Mouse (Mus musculus) intestine, embryonic 16.5 days (tissue): ENCODE results near the gene Amot. TPM values are rescaled to one million over a fixed set of nuclear protein-coding genes. Genes with fewer than 3 reads are reported as not detected.
A peak's percentile ranks its signal among the peaks of the same experiment; 100 is the strongest.

Experiments
- ATAC-seq: fragments of 200-750 bp; cut with Nextera tagmentation; 2 replicates; pipeline ENCODE4 v1.8.0; 2017; ENCODE audit warnings: moderate TSS enrichment, moderate library complexity
- H3K27ac ChIP-seq: fragments of 300-500 bp; sonication (generic); 2 replicates; pipeline ENCODE4 v1.5.1; 2014; ENCODE audit warnings: mild to moderate bottlenecking, low read length
- H3K27me3 ChIP-seq: fragments of 300-500 bp; sonication (generic); replicated peaks from 2 replicates; pipeline ENCODE4 v1.6.1; 2014; ENCODE audit warnings: low read length, control low read depth, mixed read lengths; ENCODE audit not compliant: control insufficient read depth, insufficient read depth
- H3K36me3 ChIP-seq: fragments of 300-500 bp; sonication (generic); 2 replicates; pipeline ENCODE4 v1.6.1; 2014; ENCODE audit warnings: low read length, control low read depth; ENCODE audit not compliant: control insufficient read depth, insufficient read depth
- H3K4me1 ChIP-seq: fragments of 300-500 bp; sonication (generic); 2 replicates; pipeline ENCODE4 v1.6.1; 2014; ENCODE audit warnings: low read length, control low read depth, mixed read lengths; ENCODE audit not compliant: control insufficient read depth, insufficient read depth
- H3K4me2 ChIP-seq: fragments of 300-500 bp; sonication (generic); 2 replicates; pipeline ENCODE4 v1.6.1; 2014; ENCODE audit warnings: low read depth, low read length, control low read depth
- H3K4me3 ChIP-seq: fragments of 300-500 bp; sonication (generic); 2 replicates; pipeline ENCODE4 v1.5.1; 2014; ENCODE audit warnings: mild to moderate bottlenecking, low read length
- H3K9ac ChIP-seq: fragments of 300-500 bp; sonication (generic); 2 replicates; pipeline ENCODE4 v1.6.1; 2014; ENCODE audit warnings: low read depth, low read length
- H3K9me3 ChIP-seq: fragments of 300-500 bp; sonication (generic); 2 replicates; pipeline ENCODE4 v1.6.1; 2016; ENCODE audit warnings: low read length, control low read depth; ENCODE audit not compliant: control insufficient read depth
- WGBS: fragments of 180-500 bp; shearing (Covaris S2); extraction: QIAGEN DNeasy Blood & Tissue Kit; methylation state at CpG from one replicate; pipeline ENCODE4 v1.1.7; 2014; 5-methylcytosine and 5-hydroxymethylcytosine counted together
- polyA plus RNA-seq: library from polyadenylated mRNA; unstranded; fragments of >200 nt; fragmentation: Nextera tagmentation; extraction: Ambion mirVana; gene quantifications from 2 replicates; pipeline ENCODE4 v1.2.1, GENCODE M21; 2015

Gene Amot
- polyA plus RNA-seq, 1 experiment from 2014 or later: 14.2 TPM

DNA sequence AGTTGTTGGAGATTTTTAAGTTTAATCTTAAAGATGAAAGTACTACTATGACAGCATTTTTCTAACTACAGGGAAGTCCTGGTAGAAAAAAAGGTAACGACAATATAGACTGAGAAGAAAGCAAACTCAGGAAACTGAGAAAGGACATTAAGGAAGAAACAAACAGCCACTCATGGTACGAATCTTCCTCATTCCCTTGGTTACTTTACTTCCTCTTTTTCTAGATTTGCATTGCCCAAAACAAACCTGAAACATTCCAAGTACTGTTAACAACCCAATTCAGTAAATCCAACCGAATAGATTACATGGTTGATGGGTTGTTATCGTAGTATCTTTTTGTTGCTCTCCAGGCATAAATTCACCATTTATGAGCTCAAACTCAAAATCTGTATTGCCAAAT lies 48.7 kb downstream of the Amot start:
- no peaks in the 10 kb centered on the region for H3K36me3 ChIP-seq
- no peaks in the 10 kb centered on the region for H3K27me3 ChIP-seq
- H3K4me2 ChIP-seq: no peak overlapping the region
- H3K4me3 ChIP-seq: no peak overlapping the region
- H3K9me3 ChIP-seq: no peaks in the 10 kb centered on the region
- H3K4me1 ChIP-seq: no peaks in the 10 kb centered on the region; the same call in 1 of the 2 replicates
- WGBS: 79% methylated on average over 4 of the region's 4 CpGs
- no peak overlapping the region for H3K9ac ChIP-seq
- no peak for ATAC-seq
- no peak overlapping the region for H3K27ac ChIP-seq

DNA sequence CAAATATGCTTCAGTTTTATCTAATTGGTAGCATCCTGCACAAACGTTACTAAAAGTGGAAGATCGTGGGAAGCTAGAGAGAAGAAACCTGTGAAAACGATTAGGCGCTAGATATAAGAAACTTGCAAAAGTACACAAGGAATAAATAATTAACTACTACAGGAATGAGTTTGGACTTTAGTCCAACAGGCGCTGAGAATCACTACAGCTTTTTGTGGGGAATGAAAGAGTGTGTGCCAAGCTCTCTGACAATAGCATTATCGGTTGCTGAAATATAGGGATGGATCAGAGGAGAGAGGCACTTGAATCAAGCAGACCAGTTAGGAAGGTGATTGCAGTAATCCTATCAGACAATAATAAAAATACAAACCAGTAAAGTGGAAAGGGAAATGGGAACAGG lies 49.4 kb downstream of the Amot start:
- Histone ChIP-seq H3K9ac (no peak overlapping the region), H3K4me1 (no peaks in the 10 kb centered on the region; the same call in 1 of the 2 replicates), H3K4me2 (0 out of 2 replicates have a peak overlapping the region, but pooled peaks have one; percentile 12), H3K27me3 (no peaks in the 10 kb centered on the region), H3K9me3 (no peaks in the 10 kb centered on the region), H3K27ac (0 out of 2 replicates have a peak overlapping the region, but pooled peaks have one; percentile 23), H3K4me3 (no peak overlapping the region), H3K36me3 (no peaks in the 10 kb centered on the region)
- ATAC-seq: peak; percentile 90
- WGBS: 74% methylated on average over 6 of the region's 6 CpGs

DNA sequence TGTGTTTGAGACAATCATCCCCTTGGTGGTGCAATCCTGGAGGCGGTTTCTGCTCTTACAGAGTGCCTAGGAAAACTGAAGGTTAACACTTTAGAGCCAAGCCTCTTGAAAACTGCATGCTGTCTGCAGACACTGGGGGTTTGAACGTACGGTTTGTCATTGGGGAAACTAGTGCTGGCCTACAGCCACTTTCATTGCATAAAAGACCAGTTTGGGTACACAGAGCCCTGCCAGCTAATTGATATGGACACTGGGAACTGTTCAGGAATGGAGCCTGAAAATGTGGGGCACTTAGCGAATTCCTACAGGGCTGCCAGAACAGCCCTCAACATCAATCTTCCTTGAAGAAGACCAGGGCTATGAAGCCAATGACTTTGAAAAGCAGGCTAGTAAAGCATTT lies 50.2 kb downstream of the Amot start:
- no peak overlapping the region for H3K4me3 ChIP-seq
- H3K27me3 ChIP-seq: no peaks in the 10 kb centered on the region
- H3K27ac ChIP-seq: peak overlapping the region; percentile 51
- H3K4me2 ChIP-seq: no peak overlapping the region
- H3K9ac ChIP-seq: no peak overlapping the region
- H3K9me3 ChIP-seq: no peaks in the 10 kb centered on the region
- peak; percentile 20; the same call in 1 of the 2 replicates for ATAC-seq
- 75% methylated on average over 4 of the region's 4 CpGs for WGBS
- no peaks in the 10 kb centered on the region; the same call in 1 of the 2 replicates for H3K4me1 ChIP-seq
- H3K36me3 ChIP-seq: no peaks in the 10 kb centered on the region

DNA sequence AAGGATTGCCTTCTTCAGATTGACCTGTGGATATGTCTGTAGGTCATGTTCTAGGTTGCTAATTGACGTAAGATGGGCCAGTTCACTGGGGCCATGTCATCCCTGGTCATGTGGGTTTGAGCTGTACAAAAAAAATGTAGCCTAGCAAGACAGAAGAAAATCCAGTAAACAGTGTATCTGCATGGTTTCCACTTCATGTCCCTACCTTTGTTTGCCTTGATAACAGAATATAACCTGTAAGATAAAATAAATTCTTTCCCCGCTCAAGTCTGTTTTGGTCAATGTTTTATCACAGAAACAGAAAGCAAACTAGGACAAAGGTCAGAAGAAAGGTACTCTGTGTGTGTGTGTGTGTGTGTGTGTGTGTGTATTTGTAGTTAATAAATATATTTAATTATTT lies 63.5 kb downstream of the Amot start:
- H3K36me3 ChIP-seq: no peaks in the 10 kb centered on the region
- no peak overlapping the region for H3K9ac ChIP-seq
- H3K4me2 ChIP-seq: no peak overlapping the region
- H3K27ac ChIP-seq: no peak overlapping the region
- no peaks in the 10 kb centered on the region for H3K27me3 ChIP-seq
- H3K9me3 ChIP-seq: no peaks in the 10 kb centered on the region
- no peak overlapping the region for H3K4me3 ChIP-seq
- 72% methylated on average over 2 of the region's 2 CpGs for WGBS
- no peaks in the 10 kb centered on the region for H3K4me1 ChIP-seq
- peak; percentile 65 for ATAC-seq

DNA sequence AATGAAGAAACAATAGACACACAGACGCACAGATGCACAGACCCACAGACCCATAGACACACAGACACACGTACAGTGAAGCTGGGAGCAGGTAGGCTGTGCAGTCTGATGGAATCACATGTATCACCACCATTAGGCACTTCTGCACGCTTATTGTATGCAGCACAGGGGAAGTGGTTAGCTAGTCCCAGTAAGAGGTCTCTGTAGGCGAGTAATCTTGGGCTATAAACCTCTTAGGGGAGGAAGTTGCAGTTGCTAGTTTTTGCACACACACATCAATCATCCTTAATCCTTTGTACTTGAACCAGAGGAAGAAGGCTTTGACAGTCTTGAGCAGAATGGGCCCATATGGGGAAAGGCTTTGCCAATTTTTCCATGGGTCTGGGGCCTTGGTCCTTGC lies 71.3 kb downstream of the Amot start:
- Histone ChIP-seq H3K27ac (no peak overlapping the region), H3K9me3 (no peaks in the 10 kb centered on the region), H3K4me3 (no peak overlapping the region), H3K9ac (no peak overlapping the region), H3K27me3 (no peaks in the 10 kb centered on the region), H3K4me1 (no peaks in the 10 kb centered on the region), H3K36me3 (no peaks in the 10 kb centered on the region), H3K4me2 (no peak overlapping the region)
- 67% methylated on average over 4 of the region's 4 CpGs for WGBS
- ATAC-seq: no peak

DNA sequence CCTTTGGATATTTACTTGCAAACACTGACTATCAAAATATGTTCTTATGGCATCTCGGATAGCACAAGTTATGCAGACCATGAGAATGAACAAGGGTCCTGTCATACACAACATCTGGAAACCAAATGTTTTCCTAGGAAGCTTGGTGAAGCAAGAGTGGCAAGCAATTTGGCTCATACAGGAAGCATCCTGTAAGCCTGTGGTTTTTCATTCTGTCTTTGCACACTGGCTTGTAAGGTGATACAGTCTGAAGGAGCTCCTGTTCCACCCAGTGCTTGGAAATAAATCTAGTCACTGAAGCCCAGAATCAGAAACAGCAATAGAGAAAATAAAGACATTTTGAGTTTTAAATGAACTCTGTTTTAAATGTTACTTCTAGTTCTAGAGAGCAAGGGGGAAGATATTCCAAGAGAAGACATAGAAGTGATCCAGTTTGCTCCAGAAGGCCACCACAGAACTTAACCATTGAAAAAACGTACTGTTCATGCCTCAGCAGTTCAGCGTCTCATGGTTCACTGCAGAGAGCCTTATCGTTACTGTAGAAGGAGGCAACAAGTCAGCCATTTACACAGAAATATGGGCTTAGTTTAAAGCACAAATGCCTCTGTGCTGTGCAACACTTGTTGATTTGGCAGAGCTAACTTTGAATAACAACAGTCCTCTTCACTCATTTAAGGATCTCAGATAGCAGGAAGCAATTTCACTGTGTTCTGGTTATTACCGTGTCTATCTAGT lies 74.0 kb downstream of the Amot start:
- no peak for ATAC-seq
- H3K4me2 ChIP-seq: no peak overlapping the region
- WGBS: 77% methylated on average over 5 of the region's 5 CpGs

DNA sequence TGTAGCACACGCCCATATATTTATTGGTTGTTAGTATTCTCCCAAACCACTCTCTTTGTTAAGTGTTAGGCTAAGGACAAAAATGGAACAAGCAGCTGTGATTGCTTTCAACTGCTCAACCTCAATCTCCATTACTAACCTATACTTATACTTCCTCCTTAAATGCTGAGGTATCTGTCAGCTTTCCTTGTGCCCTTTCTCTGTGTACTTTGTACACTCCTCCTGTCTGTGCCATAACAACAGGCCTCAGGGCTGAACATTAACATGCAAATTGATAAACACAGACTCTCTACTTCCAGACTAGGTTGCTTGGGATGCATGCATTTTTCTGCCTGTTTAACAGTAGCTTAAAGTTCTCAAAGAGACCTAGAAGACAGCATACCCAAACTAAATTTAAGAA lies 76.2 kb downstream of the Amot start:
- WGBS: 68% methylated on average over 1 of the region's 1 CpGs
- Histone ChIP-seq H3K9me3 (no peaks in the 10 kb centered on the region), H3K4me3 (no peak overlapping the region), H3K27ac (no peak overlapping the region), H3K4me1 (no peaks in the 10 kb centered on the region), H3K27me3 (no peaks in the 10 kb centered on the region), H3K36me3 (no peaks in the 10 kb centered on the region), H3K4me2 (no peak overlapping the region), H3K9ac (no peak overlapping the region)
- peak; percentile 81 for ATAC-seq

More for the DNA sequence above, 74.0 kb downstream of the Amot start:
- H3K27me3 ChIP-seq: no peaks in the 10 kb centered on the region
- H3K9ac ChIP-seq: no peak overlapping the region
- H3K27ac ChIP-seq: no peak overlapping the region
- no peak overlapping the region for H3K4me3 ChIP-seq
- H3K9me3 ChIP-seq: no peaks in the 10 kb centered on the region
- H3K4me1 ChIP-seq: no peaks in the 10 kb centered on the region
- no peaks in the 10 kb centered on the region for H3K36me3 ChIP-seq

DNA sequence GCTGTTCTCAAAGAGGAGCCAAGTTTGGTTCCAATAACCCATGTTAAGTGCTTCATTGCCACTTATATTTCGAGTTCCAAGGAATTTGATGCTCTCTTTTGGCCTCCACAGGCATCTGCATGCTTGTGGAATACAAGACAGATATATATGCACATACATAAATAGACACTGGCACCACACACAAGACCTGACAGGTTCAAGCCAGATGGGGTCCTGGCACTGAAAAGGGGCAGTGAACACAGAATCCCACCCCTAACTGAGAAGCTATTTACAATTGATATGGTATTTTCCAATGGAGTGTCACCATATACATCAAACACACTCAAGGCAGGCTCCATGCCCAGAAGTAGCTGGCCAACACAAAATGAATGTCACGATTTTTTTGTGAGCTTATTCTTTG lies 81.0 kb downstream of the Amot start:
- no peaks in the 10 kb centered on the region for H3K4me1 ChIP-seq
- no peak overlapping the region for H3K9ac ChIP-seq
- no peaks in the 10 kb centered on the region for H3K36me3 ChIP-seq
- no peaks in the 10 kb centered on the region for H3K27me3 ChIP-seq
- 62% methylated on average over 2 of the region's 2 CpGs for WGBS
- H3K27ac ChIP-seq: no peak overlapping the region
- ATAC-seq: no peak
- no peaks in the 10 kb centered on the region for H3K9me3 ChIP-seq
- H3K4me3 ChIP-seq: no peak overlapping the region
- no peak overlapping the region for H3K4me2 ChIP-seq

DNA sequence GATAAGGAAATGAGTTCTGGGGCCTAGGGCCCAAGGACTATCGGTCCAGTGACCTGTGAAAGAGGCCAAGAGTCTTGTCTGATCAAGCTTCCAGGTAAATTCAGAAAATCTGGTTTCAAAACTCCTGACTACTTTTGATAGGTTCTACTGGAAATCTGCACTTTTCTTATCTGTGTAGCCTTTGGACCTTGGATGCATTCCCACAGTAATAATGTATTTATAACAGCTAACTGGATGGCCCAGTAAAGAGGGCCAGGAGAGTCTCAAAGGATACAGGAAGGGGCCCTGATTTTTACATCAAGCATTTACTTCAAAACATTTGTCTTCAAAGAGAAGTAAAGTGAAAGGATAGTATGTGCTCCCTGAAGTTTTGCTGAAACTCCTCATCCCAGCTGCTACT lies 90.7 kb downstream of the Amot start:
- Histone ChIP-seq H3K27ac (peak overlapping the region; percentile 77; the same call in 1 of the 2 replicates), H3K36me3 (no peaks in the 10 kb centered on the region), H3K4me1 (no peaks in the 10 kb centered on the region), H3K27me3 (no peaks in the 10 kb centered on the region), H3K4me3 (no peak overlapping the region), H3K9me3 (no peaks in the 10 kb centered on the region), H3K4me2 (no peak overlapping the region), H3K9ac (no peak overlapping the region)
- WGBS: 50% methylated on average over 1 of the region's 1 CpGs
- ATAC-seq: peak; percentile 96

DNA sequence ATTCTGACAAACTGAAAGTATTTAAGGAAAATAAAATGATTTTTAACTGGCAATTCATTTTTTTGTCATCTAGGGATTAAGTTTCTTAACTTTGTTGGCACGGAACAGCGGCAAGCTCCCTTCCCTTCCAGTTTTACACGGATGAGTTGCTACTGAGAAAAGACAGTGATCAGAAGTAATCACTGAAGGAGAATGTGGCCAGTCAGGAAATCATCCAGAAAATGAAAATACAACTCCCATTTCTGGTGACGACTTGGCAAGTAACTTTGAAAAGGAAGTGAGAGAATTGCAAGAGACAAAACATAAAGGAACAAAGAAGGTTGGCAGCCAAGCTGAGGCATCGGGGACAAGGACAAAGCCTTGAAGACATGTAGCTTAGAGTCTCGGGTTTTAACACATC lies 93.6 kb downstream of the Amot start:
- no peak for ATAC-seq
- WGBS: 62% methylated on average over 6 of the region's 6 CpGs

More for the DNA sequence above, 93.6 kb downstream of the Amot start:
- Histone ChIP-seq H3K9ac (no peak overlapping the region), H3K4me1 (no peaks in the 10 kb centered on the region), H3K27ac (no peak overlapping the region), H3K4me2 (no peak overlapping the region), H3K27me3 (no peaks in the 10 kb centered on the region), H3K36me3 (no peaks in the 10 kb centered on the region), H3K9me3 (no peaks in the 10 kb centered on the region), H3K4me3 (no peak overlapping the region)
